Mouse (Mus musculus): ENCODE results near the gene Tsen54. TPM values are rescaled to one million over a fixed set of nuclear protein-coding genes. Genes with fewer than 3 reads are reported as not detected.
"Not testable (repeated sequence)": the region's sequence is repeated elsewhere in the genome, so short reads cannot be mapped to it uniquely, and the experiment has no call there.

Gene Tsen54
- total RNA-seq, 1 experiment = 63.6 TPM

GRCm38 (mm10) chr11:115844240-115844639 is 29.7 kb downstream of the Tsen54 start:
- Histone ChIP-seq H3K4me3 (ENCODE audit: insufficient read depth in 1 of 2, low read depth in 1 of 2, low read length in 2 of 2, poor library complexity in 1 of 2, severe bottlenecking in 1 of 2) (no peak overlapping the region), H3K36me3 (ENCODE audit: control insufficient read depth, insufficient read depth, low read length, poor library complexity, severe bottlenecking) (peaks cover 21% of the 10 kb centered on the region), H3K4me1 (ENCODE audit: control insufficient read depth in 2 of 2, insufficient read depth in 2 of 2, low read length in 2 of 2, poor library complexity in 1 of 2) (peaks cover 21 to 42% of the 10 kb centered on the region in 2 experiments), H3K27ac (ENCODE audit: insufficient read depth, low read depth, low read length, poor library complexity, severe bottlenecking) (no peak overlapping the region), H3K9me3 (ENCODE audit: control insufficient read depth, insufficient read depth, low read depth, low read length) (no peaks in the 10 kb centered on the region), H3K9ac (ENCODE audit: insufficient read depth, low read depth, low read length, poor library complexity, severe bottlenecking) (no peak overlapping the region)
- no peak for TF ChIP-seq HCFC1 (IDR thresholded peaks at IDR 0.05; ENCODE audit: borderline replicate concordance, insufficient read depth, low read length)
- TF ChIP-seq MAFK (IDR thresholded peaks at IDR 0.05; ENCODE audit: insufficient read depth, low read depth, low read length) = no peak
- TF ChIP-seq ZNF384 (IDR thresholded peaks at IDR 0.05; ENCODE audit: low read depth, low read length) = no peak
- TF ChIP-seq ZC3H11A (IDR thresholded peaks at IDR 0.05; ENCODE audit: borderline replicate concordance, low read depth, low read length) = no peak
- no peak for TF ChIP-seq CHD2 (IDR thresholded peaks at IDR 0.05; ENCODE audit: low read depth, low read length)
- in situ Hi-C loops (cut with MboI; ENCODE audit: low sequenced_read_pairs in 2 of 2, unreplicated experiment in 2 of 2) = no loop called here
- DNase-seq (ENCODE audit: low read depth, low spot score) = no peak

DNA sequence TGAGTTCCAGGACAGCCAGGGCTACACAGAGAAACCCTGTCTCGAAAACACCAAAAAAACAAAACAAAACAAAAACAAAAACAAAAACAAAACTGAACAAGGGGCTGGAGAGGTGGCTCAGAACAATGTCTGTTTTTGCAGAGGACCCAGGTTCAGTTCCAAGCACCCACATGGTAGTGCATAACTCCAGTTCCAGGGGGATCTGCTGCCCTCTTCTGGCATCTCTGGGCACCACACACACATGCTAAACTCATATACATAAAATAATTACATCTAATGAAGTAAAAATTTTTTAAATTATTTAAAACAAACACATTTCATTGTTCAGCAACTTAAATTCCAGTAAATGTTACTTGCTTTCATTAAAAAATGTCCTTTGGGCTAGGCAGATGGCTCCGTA is 31.3 kb downstream of the Tsen54 start:
- Histone ChIP-seq H3K27ac (ENCODE audit: insufficient read depth, low read depth, low read length, poor library complexity, severe bottlenecking) (no peak overlapping the region), H3K9ac (ENCODE audit: insufficient read depth, low read depth, low read length, poor library complexity, severe bottlenecking) (no peak overlapping the region), H3K4me1 (ENCODE audit: control insufficient read depth in 2 of 2, insufficient read depth in 2 of 2, low read length in 2 of 2, poor library complexity in 1 of 2) (peaks cover 21 to 35% of the 10 kb centered on the region in 2 experiments), H3K36me3 (ENCODE audit: control insufficient read depth, insufficient read depth, low read length, poor library complexity, severe bottlenecking) (peaks cover 37% of the 10 kb centered on the region), H3K4me3 (ENCODE audit: insufficient read depth in 1 of 2, low read depth in 1 of 2, low read length in 2 of 2, poor library complexity in 1 of 2, severe bottlenecking in 1 of 2) (no peak overlapping the region), H3K9me3 (ENCODE audit: control insufficient read depth, insufficient read depth, low read depth, low read length) (no peaks in the 10 kb centered on the region)
- no peak for DNase-seq (ENCODE audit: low read depth, low spot score)
- in situ Hi-C loops (cut with MboI; ENCODE audit: low sequenced_read_pairs in 2 of 2, unreplicated experiment in 2 of 2) = no loop called here
- TF ChIP-seq MAFK (IDR thresholded peaks at IDR 0.05; ENCODE audit: insufficient read depth, low read depth, low read length) (no peak), ZC3H11A (IDR thresholded peaks at IDR 0.05; ENCODE audit: borderline replicate concordance, low read depth, low read length) (no peak), CHD2 (IDR thresholded peaks at IDR 0.05; ENCODE audit: low read depth, low read length) (no peak), HCFC1 (IDR thresholded peaks at IDR 0.05; ENCODE audit: borderline replicate concordance, insufficient read depth, low read length) (no peak), ZNF384 (IDR thresholded peaks at IDR 0.05; ENCODE audit: low read depth, low read length) (0 out of 2 replicates have a peak, but pooled peaks have one; percentile 42)

DNA sequence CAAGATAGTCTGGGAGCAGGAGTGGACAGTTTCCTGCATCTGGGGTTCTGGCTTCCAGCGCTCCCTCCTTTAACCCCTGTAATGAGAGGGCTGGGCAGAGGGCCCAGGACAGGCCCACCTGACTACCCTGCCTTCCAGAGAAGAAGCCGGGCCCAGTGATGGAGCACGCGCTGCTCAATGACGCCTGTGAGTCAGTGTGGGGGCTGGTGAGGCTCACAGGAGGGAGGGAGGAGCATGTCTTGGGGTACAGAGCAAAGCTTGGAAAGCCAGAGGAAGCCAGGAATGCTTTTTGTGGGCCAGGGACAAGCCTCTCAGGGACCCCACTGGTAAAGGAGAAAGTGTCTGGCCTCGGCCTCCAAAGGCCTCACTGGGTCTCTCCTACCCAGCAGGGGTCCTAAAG is 40.1 kb downstream of the Tsen54 start:
- H3K9ac ChIP-seq (ENCODE audit: insufficient read depth, low read depth, low read length, poor library complexity, severe bottlenecking) = no peak overlapping the region
- in situ Hi-C loops (cut with MboI; ENCODE audit: low sequenced_read_pairs in 2 of 2, unreplicated experiment in 2 of 2) = no loop called here
- H3K4me1 ChIP-seq (ENCODE audit: control insufficient read depth in 2 of 2, insufficient read depth in 2 of 2, low read length in 2 of 2, poor library complexity in 1 of 2) = peaks cover 0 to 2% of the 10 kb centered on the region in 2 experiments; a peak in 1 of 4 replicates
- H3K4me3 ChIP-seq (ENCODE audit: insufficient read depth in 1 of 2, low read depth in 1 of 2, low read length in 2 of 2, poor library complexity in 1 of 2, severe bottlenecking in 1 of 2) = no peak overlapping the region
- no peaks in the 10 kb centered on the region for H3K9me3 ChIP-seq (ENCODE audit: control insufficient read depth, insufficient read depth, low read depth, low read length)
- H3K27ac ChIP-seq (ENCODE audit: insufficient read depth, low read depth, low read length, poor library complexity, severe bottlenecking) = no peak overlapping the region
- H3K36me3 ChIP-seq (ENCODE audit: control insufficient read depth, insufficient read depth, low read length, poor library complexity, severe bottlenecking) = peaks cover 45% of the 10 kb centered on the region
- TF ChIP-seq CHD2 (IDR thresholded peaks at IDR 0.05; ENCODE audit: low read depth, low read length) (no peak), ZNF384 (IDR thresholded peaks at IDR 0.05; ENCODE audit: low read depth, low read length) (no peak), ZC3H11A (IDR thresholded peaks at IDR 0.05; ENCODE audit: borderline replicate concordance, low read depth, low read length) (no peak), HCFC1 (IDR thresholded peaks at IDR 0.05; ENCODE audit: borderline replicate concordance, insufficient read depth, low read length) (no peak), MAFK (IDR thresholded peaks at IDR 0.05; ENCODE audit: insufficient read depth, low read depth, low read length) (no peak)
- no peak for DNase-seq (ENCODE audit: low read depth, low spot score)

- H3K4me3 ChIP-seq (ENCODE audit: insufficient read depth in 1 of 2, low read depth in 1 of 2, low read length in 2 of 2, poor library complexity in 1 of 2, severe bottlenecking in 1 of 2); H3K9ac ChIP-seq (ENCODE audit: insufficient read depth, low read depth, low read length, poor library complexity, severe bottlenecking); in situ Hi-C loops (cut with MboI; ENCODE audit: low sequenced_read_pairs in 2 of 2, unreplicated experiment in 2 of 2); H3K27ac ChIP-seq (ENCODE audit: insufficient read depth, low read depth, low read length, poor library complexity, severe bottlenecking); H3K4me1 ChIP-seq (ENCODE audit: control insufficient read depth in 2 of 2, insufficient read depth in 2 of 2, low read length in 2 of 2, poor library complexity in 1 of 2); DNase-seq (ENCODE audit: low read depth, low spot score); H3K9me3 ChIP-seq (ENCODE audit: control insufficient read depth, insufficient read depth, low read depth, low read length): not testable (repeated sequence)
- peaks cover 25% of the 10 kb centered on the region for H3K36me3 ChIP-seq (ENCODE audit: control insufficient read depth, insufficient read depth, low read length, poor library complexity, severe bottlenecking)
Measured at GRCm38 (mm10) chr11:115857146-115857545, 42.6 kb downstream of the Tsen54 start.

GRCm38 (mm10) chr11:115857936-115858335 is 43.4 kb downstream of the Tsen54 start:
- in situ Hi-C loops (cut with MboI; ENCODE audit: low sequenced_read_pairs in 2 of 2, unreplicated experiment in 2 of 2) = no loop called here
- peak overlapping the region; percentile 63 to 66; a peak in 3 of 4 replicates for H3K4me3 ChIP-seq (ENCODE audit: insufficient read depth in 1 of 2, low read depth in 1 of 2, low read length in 2 of 2, poor library complexity in 1 of 2, severe bottlenecking in 1 of 2)
- no peak overlapping the region for H3K27ac ChIP-seq (ENCODE audit: insufficient read depth, low read depth, low read length, poor library complexity, severe bottlenecking)
- H3K9ac ChIP-seq (ENCODE audit: insufficient read depth, low read depth, low read length, poor library complexity, severe bottlenecking) = 0 out of 2 replicates have a peak overlapping the region, but pooled peaks have one; percentile 31
- no peak for DNase-seq (ENCODE audit: low read depth, low spot score)
- H3K4me1 ChIP-seq (ENCODE audit: control insufficient read depth in 2 of 2, insufficient read depth in 2 of 2, low read length in 2 of 2, poor library complexity in 1 of 2) = no peaks in the 10 kb centered on the region
- peaks cover 20% of the 10 kb centered on the region for H3K36me3 ChIP-seq (ENCODE audit: control insufficient read depth, insufficient read depth, low read length, poor library complexity, severe bottlenecking)
- no peaks in the 10 kb centered on the region for H3K9me3 ChIP-seq (ENCODE audit: control insufficient read depth, insufficient read depth, low read depth, low read length)
- TF ChIP-seq HCFC1 (IDR thresholded peaks at IDR 0.05; ENCODE audit: borderline replicate concordance, insufficient read depth, low read length) = no peak
- TF ChIP-seq CHD2 (IDR thresholded peaks at IDR 0.05; ENCODE audit: low read depth, low read length) = no peak
- no peak for TF ChIP-seq ZNF384 (IDR thresholded peaks at IDR 0.05; ENCODE audit: low read depth, low read length)
- TF ChIP-seq ZC3H11A (IDR thresholded peaks at IDR 0.05; ENCODE audit: borderline replicate concordance, low read depth, low read length) = no peak
- no peak for TF ChIP-seq MAFK (IDR thresholded peaks at IDR 0.05; ENCODE audit: insufficient read depth, low read depth, low read length)

Measured in ES-E14 (cell line).